Mouse (Mus musculus) MEL (cell line): ENCODE results near the gene Jmjd8. TPM values are rescaled to one million over a fixed set of nuclear protein-coding genes. Genes with fewer than 3 reads are reported as not detected.

Experiments
- DNase-seq: peaks from one replicate; pipeline ENCODE4 v3.0.0; 2011; ENCODE audit warnings: low read depth, low spot score
- H3K27ac ChIP-seq: 2 replicates; pipeline ENCODE4 v1.5.1; 2012; ENCODE audit warnings: low read depth, mild to moderate bottlenecking, control low read depth, low read length, moderate library complexity; ENCODE audit not compliant: control insufficient read depth
- H3K27me3 ChIP-seq, 2 experiments: fragments of 150-350 bp in 1 of 2; sonication (generic) in 1 of 2; 2 replicates each; pipeline ENCODE4 v1.6.1; 2012; ENCODE audit warnings: low read length in 2 of 2, mild to moderate bottlenecking in 2 of 2, improper control_type of control experiment in 1 of 2, moderate library complexity in 1 of 2; ENCODE audit not compliant: insufficient read depth in 2 of 2, control insufficient read depth in 1 of 2
- H3K36me3 ChIP-seq, 2 experiments: 2 replicates each; pipeline ENCODE4 v1.6.1; 2012 to 2014; ENCODE audit warnings: low read length in 2 of 2, improper control_type of control experiment in 1 of 2, inconsistent platforms in 1 of 2, mild to moderate bottlenecking in 1 of 2; ENCODE audit not compliant: insufficient read depth in 2 of 2, control insufficient read depth in 1 of 2
- H3K4me1 ChIP-seq, 2 experiments: fragments of 150-350 bp in 1 of 2; sonication (generic) in 1 of 2; 2 replicates each; pipeline ENCODE4 v1.6.1; 2012; ENCODE audit warnings: low read length in 2 of 2, improper control_type of control experiment in 1 of 2, mild to moderate bottlenecking in 1 of 2; ENCODE audit not compliant: insufficient read depth in 2 of 2, control insufficient read depth in 1 of 2
- H3K4me3 ChIP-seq, 2 experiments: fragments of 150-350 bp in 1 of 2; sonication (generic) in 1 of 2; 2 replicates each; pipeline ENCODE4 v1.5.1; 2012; ENCODE audit warnings: low read depth in 2 of 2, low read length in 2 of 2, mild to moderate bottlenecking in 2 of 2, moderate library complexity in 2 of 2, control low read depth in 1 of 2, improper control_type of control experiment in 1 of 2; ENCODE audit not compliant: control insufficient read depth in 1 of 2, insufficient read depth in 1 of 2
- H3K79me2 ChIP-seq: 2 replicates; pipeline ENCODE4 v1.6.1; 2012; ENCODE audit warnings: mild to moderate bottlenecking, low read length, moderate library complexity; ENCODE audit not compliant: control insufficient read depth, poor library complexity, insufficient read depth
- H3K9ac ChIP-seq: 2 replicates; pipeline ENCODE4 v1.6.1; 2012; ENCODE audit warnings: low read depth, mild to moderate bottlenecking, control low read depth, low read length, moderate library complexity; ENCODE audit not compliant: control insufficient read depth, poor library complexity, severe bottlenecking
- H3K9me3 ChIP-seq: fragments of 150-350 bp; sonication (generic); replicated peaks from 2 replicates; pipeline ENCODE4 v1.6.1; 2012; ENCODE audit warnings: mild to moderate bottlenecking, low read length, improper control_type of control experiment, moderate library complexity; ENCODE audit not compliant: insufficient read depth
- BHLHE40 ChIP-seq: IDR thresholded peaks from 2 replicates; pipeline ENCODE4 v1.6.1; 2012; ENCODE audit warnings: low read depth, mild to moderate bottlenecking, inconsistent platforms, low read length, improper control_type of control experiment, borderline replicate concordance
- CHD1 ChIP-seq: IDR thresholded peaks from 2 replicates; pipeline ENCODE4 v1.6.1; 2012; ENCODE audit warnings: low read depth, mild to moderate bottlenecking, inconsistent platforms, low read length, improper control_type of control experiment
- E2F4 ChIP-seq: IDR thresholded peaks from 2 replicates; pipeline ENCODE4 v1.6.1; 2011; ENCODE audit warnings: low read depth, low read length, improper control_type of control experiment, borderline replicate concordance
- ELF1 ChIP-seq: IDR thresholded peaks from 2 replicates; pipeline ENCODE4 v1.6.1; 2014; ENCODE audit warnings: low read depth, mild to moderate bottlenecking, inconsistent platforms, low read length, improper control_type of control experiment, moderate library complexity
- GATA1 ChIP-seq: IDR thresholded peaks from 2 replicates; pipeline ENCODE4 v1.6.1; 2011; ENCODE audit warnings: low read depth, low read length, improper control_type of control experiment
- HCFC1 ChIP-seq: IDR thresholded peaks from 2 replicates; pipeline ENCODE4 v1.6.1; 2012; ENCODE audit warnings: low read depth, mild to moderate bottlenecking, inconsistent platforms, low read length, improper control_type of control experiment, moderate library complexity
- KAT2A ChIP-seq: conservative IDR thresholded peaks from 2 replicates; pipeline ENCODE4 v1.6.1; 2012; ENCODE audit warnings: low read depth, low read length, improper control_type of control experiment, inconsistent platforms
- MAFK ChIP-seq: IDR thresholded peaks from 2 replicates; pipeline ENCODE4 v1.6.1; 2011; ENCODE audit warnings: low read depth, mild to moderate bottlenecking, low read length, improper control_type of control experiment, borderline replicate concordance
- MAX ChIP-seq: IDR thresholded peaks from 2 replicates; pipeline ENCODE4 v1.6.1; 2011; ENCODE audit warnings: low read length, improper control_type of control experiment
- MEF2A ChIP-seq: IDR thresholded peaks from 2 replicates; pipeline ENCODE4 v1.6.1; 2014; ENCODE audit warnings: low read depth, mild to moderate bottlenecking, inconsistent platforms, low read length, improper control_type of control experiment; ENCODE audit not compliant: poor library complexity, insufficient replicate concordance, severe bottlenecking; ENCODE audit errors: extremely low read depth
- MXI1 ChIP-seq: IDR thresholded peaks from 2 replicates; pipeline ENCODE4 v1.6.1; 2011; ENCODE audit warnings: mild to moderate bottlenecking, low read depth, low read length, improper control_type of control experiment
- MYB ChIP-seq: IDR thresholded peaks from 2 replicates; pipeline ENCODE4 v1.6.1; 2011; ENCODE audit warnings: mild to moderate bottlenecking, low read depth, low read length, improper control_type of control experiment
- NRF1 ChIP-seq: IDR thresholded peaks from 2 replicates; pipeline ENCODE4 v1.6.1; 2014; ENCODE audit warnings: low read depth, mild to moderate bottlenecking, inconsistent platforms, low read length, improper control_type of control experiment, moderate library complexity; ENCODE audit not compliant: poor library complexity, insufficient read depth, severe bottlenecking
- RAD21 ChIP-seq: IDR thresholded peaks from 2 replicates; pipeline ENCODE4 v1.6.1; 2011; ENCODE audit warnings: mild to moderate bottlenecking, low read depth, low read length, improper control_type of control experiment
- RCOR1 ChIP-seq: IDR thresholded peaks from 2 replicates; pipeline ENCODE4 v1.6.1; 2012; ENCODE audit warnings: low read depth, mild to moderate bottlenecking, inconsistent platforms, low read length, improper control_type of control experiment
- TBP ChIP-seq: IDR thresholded peaks from 2 replicates; pipeline ENCODE4 v1.8.0; 2011; ENCODE audit warnings: low read depth, low read length, improper control_type of control experiment
- UBTF ChIP-seq: IDR thresholded peaks from 2 replicates; pipeline ENCODE4 v1.6.1; 2012; ENCODE audit warnings: low read depth, mild to moderate bottlenecking, inconsistent platforms, low read length, improper control_type of control experiment, moderate library complexity, borderline replicate concordance; ENCODE audit not compliant: insufficient read depth
- USF2 ChIP-seq, 2 experiments: IDR thresholded peaks; 2 replicates each; pipeline ENCODE4 v1.6.1; 2011 to 2012; ENCODE audit warnings: improper control_type of control experiment in 2 of 2, low read length in 2 of 2, borderline replicate concordance in 1 of 2, inconsistent platforms in 1 of 2, low read depth in 1 of 2, mild to moderate bottlenecking in 1 of 2; ENCODE audit not compliant: insufficient read depth in 1 of 2
- ZKSCAN1 ChIP-seq: IDR thresholded peaks from 2 replicates; pipeline ENCODE4 v1.6.1; 2012; ENCODE audit warnings: low read depth, mild to moderate bottlenecking, inconsistent platforms, low read length, improper control_type of control experiment, moderate library complexity
- ZNF384 ChIP-seq: IDR thresholded peaks from 2 replicates; pipeline ENCODE4 v1.6.1; 2012; ENCODE audit warnings: low read depth, mild to moderate bottlenecking, inconsistent platforms, low read length, improper control_type of control experiment
- polyA plus RNA-seq, 2 experiments: library from polyadenylated mRNA; stranded (reverse) in 1 of 2; unstranded in 1 of 2; fragments of >175 nt in 1 of 2; fragments of >200 nt in 1 of 2; gene quantifications; 2 replicates each; pipeline versions ENCODE4 v1.2.1 to v1.2.4; 2012; ENCODE audit warnings: low replicate concordance in 2 of 2, low read depth in 1 of 2; ENCODE audit not compliant: insufficient read length in 2 of 2, insufficient read depth in 1 of 2, missing spikeins in 1 of 2
- total RNA-seq: library from RNA; depleted of rRNA; stranded (reverse); fragments of 300-350 nt; gene quantifications from 2 replicates; pipeline ENCODE4 v1.2.3, GENCODE M21; 2012

The Jmjd8 gene
- total and polyA plus RNA-seq, 3 experiments, result 12.9 to 23.9 TPM; not detected in 1

DNA sequence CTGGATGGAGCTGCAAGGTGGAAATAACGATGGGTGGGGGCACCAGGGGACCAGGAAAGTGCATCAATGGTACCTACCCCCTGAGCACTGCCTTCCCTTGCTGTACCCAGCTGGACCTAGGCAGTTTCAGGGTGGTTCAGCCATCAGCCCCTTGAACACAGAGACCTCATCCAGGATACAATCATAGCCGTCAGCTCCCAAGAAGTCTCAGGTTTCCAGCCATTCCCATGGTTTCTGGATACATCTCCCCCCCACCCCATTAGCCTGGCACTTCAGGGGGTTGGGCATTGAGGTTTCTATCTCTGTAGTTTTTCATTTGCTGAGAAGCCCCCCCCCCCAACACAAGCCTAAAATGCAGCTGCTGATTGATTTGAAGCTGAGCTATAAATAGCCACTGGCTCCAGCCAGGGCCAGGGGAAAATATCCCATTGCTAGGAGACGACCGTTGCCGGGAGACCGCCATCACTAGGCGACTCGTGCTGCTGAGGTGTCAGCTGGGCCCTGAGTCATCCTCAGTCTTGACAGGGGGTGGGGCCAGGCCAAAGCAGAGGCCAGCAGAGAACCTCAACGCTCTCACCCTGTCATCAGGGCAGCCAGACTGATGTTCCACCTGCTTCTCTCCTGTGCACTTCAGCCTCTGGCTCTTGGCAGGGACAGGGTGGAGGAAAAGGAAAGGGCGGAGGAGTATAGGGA lies 25.7 kb upstream of the Jmjd8 start:
- Histone ChIP-seq H3K9ac (no peak overlapping the region), H3K79me2 (no peaks in the 10 kb centered on the region), H3K4me1 (peaks cover 0 to 8% of the 10 kb centered on the region in 2 experiments; a peak in 1 of 4 replicates), H3K9me3 (no peaks in the 10 kb centered on the region), H3K4me3 (no peak overlapping the region), H3K36me3 (no peaks in the 10 kb centered on the region), H3K27ac (no peak overlapping the region), H3K27me3 (peaks cover 3 to 5% of the 10 kb centered on the region in 2 experiments; a peak in 1 of 4 replicates)
- no peak for DNase-seq
- TF ChIP-seq HCFC1, result no peak
- TF ChIP-seq MAFK, result no peak
- no peak for TF ChIP-seq NRF1
- TF ChIP-seq USF2 (IDR thresholded peaks at IDR 0.05; ENCODE audit: borderline replicate concordance in 1 of 2, insufficient read depth in 1 of 2, low read depth in 1 of 2, low read length in 2 of 2), result no peak
- TF ChIP-seq RAD21, result no peak
- no peak for TF ChIP-seq TBP
- TF ChIP-seq KAT2A, result no peak
- TF ChIP-seq MYB, result no peak
- no peak for TF ChIP-seq GATA1
- no peak for TF ChIP-seq BHLHE40
- no peak for TF ChIP-seq MXI1
- TF ChIP-seq MEF2A, result no peak
- TF ChIP-seq ZNF384, result no peak
- no peak for TF ChIP-seq E2F4
- no peak for TF ChIP-seq ZKSCAN1
- TF ChIP-seq RCOR1, result no peak
- TF ChIP-seq MAX, result no peak
- no peak for TF ChIP-seq ELF1
- no peak for TF ChIP-seq UBTF
- TF ChIP-seq CHD1, result no peak
